Comparison of ENCODE assay signal across 8 mouse cellular contexts in the genomic region with DNA sequence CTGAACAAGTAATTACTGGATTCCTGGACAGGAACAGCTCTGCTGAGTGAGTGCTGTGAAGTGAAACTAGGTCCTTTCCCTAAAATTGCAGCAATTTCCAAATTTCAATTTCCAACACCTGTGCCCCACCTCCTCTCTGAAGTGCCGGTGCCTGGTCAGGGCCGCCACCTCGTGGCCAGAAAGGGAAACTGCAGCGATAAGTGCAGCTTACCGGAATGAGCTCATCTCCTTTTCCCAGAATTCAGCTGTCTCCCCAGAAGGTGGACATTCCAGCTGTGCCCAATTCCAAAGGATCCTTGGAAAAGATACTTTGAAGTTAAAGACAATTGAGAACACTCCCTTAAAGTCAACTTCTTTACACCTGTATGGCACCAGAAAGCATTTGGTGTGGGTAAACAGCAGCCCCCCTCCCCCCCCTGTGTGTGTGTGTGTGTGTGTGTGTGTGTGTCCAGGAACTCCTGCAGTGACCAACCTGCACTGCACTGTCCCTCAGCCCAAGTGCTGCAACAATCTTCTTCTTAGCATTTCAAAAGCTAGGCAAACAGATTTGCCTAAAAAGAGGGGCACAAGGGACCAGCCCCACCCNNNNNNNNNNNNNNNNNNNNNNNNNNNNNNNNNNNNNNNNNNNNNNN. TPM values are rescaled to one million over a fixed set of nuclear protein-coding genes. Genes with fewer than 3 reads are reported as not detected.
A peak's percentile ranks its signal among the peaks of the same experiment; 100 is the strongest.
DNase-seq lines count a peak whose midpoint lies in the region; ATAC-seq and TF ChIP-seq lines count a peak whose summit lies in the region.

No protein-coding gene starts in this region.

- ATAC-seq in G1E (ENCODE audit: extremely low read depth, insufficient number of reproducible peaks, low FRiP score, poor library complexity, severe bottlenecking): no peak
- ATAC-seq in hematopoietic stem cell, adult 5-6 weeks (replicated peaks in 1 of 2; ENCODE audit: insufficient read depth in 1 of 2, low FRiP score in 2 of 2, low TSS enrichment in 1 of 2, low read depth in 1 of 2, poor library complexity in 2 of 2, severe bottlenecking in 2 of 2): peak; percentile 76 to 80

- no peaks in the 10 kb centered on the region for H3K36me3 ChIP-seq in G1E (replicated peaks)

- H3K27me3 ChIP-seq in G1E (ENCODE audit: insufficient read depth, low read length): peaks cover 42% of the 10 kb centered on the region

- peak; percentile 87 for TF ChIP-seq CTCF in G1E (IDR thresholded peaks at IDR 0.05; ENCODE audit: low read depth, low read length)

- peaks cover 6% of the 10 kb centered on the region for H3K4me1 ChIP-seq in G1E (ENCODE audit: insufficient read depth, low read depth, low read length)

- H3K9me3 ChIP-seq in G1E (replicated peaks): no peaks in the 10 kb centered on the region

- DNase-seq in G1E (ENCODE audit: low spot score): peak; percentile 41
- peak; percentile 22 for DNase-seq in c-Kit-negative CD71-positive TER-119-positive erythroid progenitor cells, embryonic 14.5 days (ENCODE audit: low read depth, low spot score)
- peak; percentile 51 for DNase-seq in forelimb bud, embryonic 11.5 days (ENCODE audit: low read depth, low spot score)
- peak; percentile 63 for DNase-seq in layer of hippocampus, adult 9-11 months
- DNase-seq in lung, postnatal 14 days: peak; percentile 76
- DNase-seq in right cerebral cortex, adult 2 months (ENCODE audit: low spot score in 2 of 2): peak; percentile 85 to 86
- peak; percentile 69 for DNase-seq in urinary bladder, postnatal 14 days (ENCODE audit: low spot score)

- no peak overlapping the region for H3K4me3 ChIP-seq in G1E (ENCODE audit: low read depth, low read length)

RNA-seq across cellular contexts. Expression of a gene that starts 13.2 kb away (rescaled TPM):
- total RNA-seq in G1E (2014; fragmentation: Nextera tagmentation) (0.68 and 3.5 TPM in 2 replicates), G1E (2017) (12.0 and 15.6 TPM in 2 replicates)
- 1.0 TPM in 2 replicates for polyA plus RNA-seq in G1E (2012)
- 77.7 and 84.4 TPM in 2 replicates for total RNA-seq in hematopoietic stem cell, adult 5-6 weeks (2017)

RNA-seq across cellular contexts. Expression of a gene that starts 42.7 kb away (rescaled TPM):
- 181 and 183 TPM in 2 replicates for total RNA-seq in G1E (2014; fragmentation: Nextera tagmentation)
- 14.6 and 15.8 TPM in 2 replicates for total RNA-seq in G1E (2017)
- 36.3 and 41.0 TPM in 2 replicates for polyA plus RNA-seq in G1E (2012)
- total RNA-seq in hematopoietic stem cell, adult 5-6 weeks (2017): 12.2 and 14.2 TPM in 2 replicates

Comparison
In these comparisons a context has a peak if more than half of its experiments do, and no peak if none do; other contexts are left out.
1. DNase-seq: peak in every context shown above with its lines; median percentile 86 in right cerebral cortex, adult 2 months; 76 in lung, postnatal 14 days; 69 in urinary bladder, postnatal 14 days; 63 in layer of hippocampus, adult 9-11 months; 51 in forelimb bud, embryonic 11.5 days; 41 in G1E; 22 in c-Kit-negative CD71-positive TER-119-positive erythroid progenitor cells, embryonic 14.5 days.